Mouse (Mus musculus): Measurements from ENCODE around the gene Gm2696. TPM values are rescaled to one million over a fixed set of nuclear protein-coding genes. Genes with fewer than 3 reads are reported as not detected.

Gm2696 gene
- not detected for polyA plus RNA-seq (2014; fragmentation: Illumina TruSeq; extraction: RNeasy Lipid Tissue Mini Kit (QIAGEN cat#74804))

DNA sequence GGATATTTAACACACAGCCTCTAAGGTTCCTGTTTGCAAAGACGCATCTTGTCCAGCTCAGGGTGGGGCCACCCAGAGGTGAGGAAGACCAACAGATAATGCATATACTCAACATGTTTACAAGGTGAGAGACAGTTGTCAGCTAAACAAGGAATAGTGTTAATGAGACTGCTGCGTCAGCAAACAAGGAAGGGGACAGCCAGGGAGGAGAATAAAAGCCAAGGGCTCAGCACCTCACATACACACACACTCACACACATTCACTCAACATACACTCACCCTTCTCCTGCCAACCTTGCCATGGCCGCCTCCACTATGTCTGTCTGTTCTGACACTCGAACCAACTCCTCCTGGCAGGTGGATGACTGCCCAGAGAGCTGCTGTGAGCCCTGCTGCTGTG lies at the start of gene Gm2696:
Gm2696 (plus strand) TSS at position 301 of the 400 bp plus-strand sequence.

GRCm38 (mm10) chr10:77771225-77771624 lies 43.3 kb upstream of the Gm2696 start, which contains the start of gene Gm3238:
Gm3238 (minus strand) TSS chr10:77771325.

DNA sequence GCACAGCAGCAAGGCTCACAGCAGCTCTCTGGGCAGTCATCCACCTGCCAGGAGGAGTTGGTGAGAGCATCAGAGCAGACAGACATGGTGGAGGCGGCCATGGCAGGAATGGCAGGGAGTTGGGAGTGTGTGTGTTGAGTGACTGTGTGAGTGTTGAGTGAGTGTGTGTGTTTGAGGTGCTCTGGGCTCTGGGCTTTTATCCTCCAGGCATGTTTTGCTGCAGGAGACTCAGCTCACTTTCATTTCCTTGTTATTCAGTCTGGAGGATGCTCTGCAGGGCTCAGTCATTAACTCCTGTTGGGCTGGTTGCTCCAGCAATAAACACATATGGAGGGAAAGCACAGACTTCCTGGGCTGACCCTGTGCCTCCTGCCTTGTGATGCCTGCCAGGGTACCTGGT lies 37.6 kb upstream of the Gm2696 start, which contains the start of gene Gm7138:
Gm7138 (minus strand) TSS at position 101 of the 400 bp plus-strand sequence.

GRCm38 (mm10) chr10:77782442-77782841 lies 32.0 kb upstream of the Gm2696 start, which contains the start of gene Gm3250:
Gm3250 (minus strand) TSS chr10:77782542.

GRCm38 (mm10) chr10:77787876-77788275 lies 26.6 kb upstream of the Gm2696 start, which contains the start of gene Gm7137:
Gm7137 (minus strand) TSS chr10:77788200.

DNA sequence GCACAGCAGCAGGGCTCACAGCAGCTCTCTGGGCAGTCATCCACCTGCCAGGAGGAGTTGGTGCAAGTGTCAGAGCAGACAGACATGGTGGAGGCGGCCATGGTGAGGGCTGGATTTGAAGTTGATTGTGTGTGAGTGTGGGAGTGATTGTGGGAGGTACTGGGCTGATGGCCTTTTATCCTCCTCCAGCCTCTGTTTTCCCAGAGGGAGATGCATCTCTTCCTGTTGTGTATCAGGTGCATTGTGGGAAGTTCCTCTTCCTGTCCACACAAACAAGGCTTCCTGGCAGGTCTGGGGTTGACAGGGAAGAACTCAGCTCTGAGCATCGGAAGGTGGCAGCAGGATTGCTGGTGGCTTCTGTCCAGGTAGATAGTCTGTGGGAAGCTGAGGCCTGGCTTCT lies 19.5 kb upstream of the Gm2696 start, which contains the start of gene Gm9639:
Gm9639 (minus strand) TSS at position 101 of the 400 bp plus-strand sequence.

GRCm38 (mm10) chr10:77798921-77799508 lies 15.5 kb upstream of the Gm2696 start, which contains the start of gene Gm19668:
Gm19668 (minus strand) TSS chr10:77799133.

GRCm38 (mm10) chr10:77811743-77812142 lies 2.7 kb upstream of the Gm2696 start, which contains the start of gene Gm9507:
Gm9507 (minus strand) TSS chr10:77811843.

DNA sequence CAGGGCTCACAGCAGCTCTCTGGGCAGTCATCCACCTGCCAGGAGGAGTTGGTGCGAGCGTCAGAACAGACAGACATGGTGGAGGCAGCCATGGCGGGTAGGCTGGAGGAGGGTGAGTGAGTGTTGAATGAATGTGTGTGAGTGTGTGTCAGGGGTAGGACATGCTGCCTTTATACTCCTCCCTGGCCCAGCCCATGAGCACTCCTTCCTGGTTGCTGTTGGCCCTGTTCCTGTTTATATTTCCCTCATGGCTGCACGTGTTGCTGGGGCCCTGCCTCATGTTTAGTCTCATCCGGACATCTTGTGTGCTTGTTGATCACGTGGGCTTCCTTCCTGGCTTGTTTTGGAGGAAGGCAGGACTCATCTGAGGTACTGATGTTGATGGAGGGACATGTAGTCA lies 12.5 kb downstream of the Gm2696 start, which contains the start of gene Krtap10-4:
Krtap10-4 (minus strand) TSS at position 145 of the 400 bp plus-strand sequence.

GRCm38 (mm10) chr10:77835647-77836046 lies 21.2 kb downstream of the Gm2696 start, which contains the start of gene Krtap10-10:
Krtap10-10 (plus strand) TSS chr10:77835947.

GRCm38 (mm10) chr10:77846503-77846902 lies 32.0 kb downstream of the Gm2696 start, which contains the start of gene Gm36176:
Gm36176 (plus strand) TSS chr10:77846803.

GRCm38 (mm10) chr10:77852559-77852958 lies 38.1 kb downstream of the Gm2696 start, which contains the start of gene Gm10318:
Gm10318 (plus strand) TSS chr10:77852859.

DNA sequence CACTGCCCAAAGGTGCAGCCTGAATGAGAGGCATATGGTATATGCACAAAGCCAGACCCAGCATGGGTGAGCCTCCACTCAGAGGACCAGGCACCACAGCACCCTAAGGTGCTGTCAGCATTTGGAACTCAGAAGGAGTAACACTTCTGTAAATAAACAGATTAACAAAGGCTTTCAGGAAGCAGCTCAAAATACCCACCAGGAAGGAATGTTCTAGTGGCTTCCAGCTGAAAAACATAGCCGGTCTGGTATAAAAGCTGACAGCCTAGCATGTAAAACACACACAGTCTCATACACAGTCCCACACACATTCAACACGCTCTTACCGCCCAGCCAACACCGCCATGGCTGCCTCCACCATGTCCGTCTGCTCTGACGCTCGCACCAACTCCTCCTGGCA lies 47.2 kb downstream of the Gm2696 start, which contains the start of gene Gm3285:
Gm3285 (plus strand) TSS at position 301 of the 400 bp plus-strand sequence.

Other genes starting within 250 kb of the Gm2696 start
- 132 TPM for gene Pttg1ip, start 233.0 kb upstream of the Gm2696 start, polyA plus RNA-seq (2014; fragmentation: Illumina TruSeq; extraction: RNeasy Lipid Tissue Mini Kit (QIAGEN cat#74804))
- 91.3 TPM for gene Sumo3, start 208.6 kb upstream of the Gm2696 start, polyA plus RNA-seq (2014; fragmentation: Illumina TruSeq; extraction: RNeasy Lipid Tissue Mini Kit (QIAGEN cat#74804))
- 1.9 TPM for gene Gm49325, start 208.5 kb upstream of the Gm2696 start, polyA plus RNA-seq (2014; fragmentation: Illumina TruSeq; extraction: RNeasy Lipid Tissue Mini Kit (QIAGEN cat#74804))
- gene Ube2g2, start 192.4 kb upstream of the Gm2696 start, polyA plus RNA-seq (2014; fragmentation: Illumina TruSeq; extraction: RNeasy Lipid Tissue Mini Kit (QIAGEN cat#74804)): 6.0 TPM
- not detected for gene Tspear, start 128.1 kb upstream of the Gm2696 start, polyA plus RNA-seq (2014; fragmentation: Illumina TruSeq; extraction: RNeasy Lipid Tissue Mini Kit (QIAGEN cat#74804))
- gene Gm19402, start 123.9 kb upstream of the Gm2696 start, polyA plus RNA-seq (2014; fragmentation: Illumina TruSeq; extraction: RNeasy Lipid Tissue Mini Kit (QIAGEN cat#74804)): not detected
- not detected for gene Gm9508, start 117.4 kb upstream of the Gm2696 start, polyA plus RNA-seq (2014; fragmentation: Illumina TruSeq; extraction: RNeasy Lipid Tissue Mini Kit (QIAGEN cat#74804))
- gene Gm10272, start 108.1 kb upstream of the Gm2696 start, polyA plus RNA-seq (2014; fragmentation: Illumina TruSeq; extraction: RNeasy Lipid Tissue Mini Kit (QIAGEN cat#74804)): not detected
- not detected for gene Gm10024, start 103.2 kb upstream of the Gm2696 start, polyA plus RNA-seq (2014; fragmentation: Illumina TruSeq; extraction: RNeasy Lipid Tissue Mini Kit (QIAGEN cat#74804))
- not detected for gene Gm10142, start 98.9 kb upstream of the Gm2696 start, polyA plus RNA-seq (2014; fragmentation: Illumina TruSeq; extraction: RNeasy Lipid Tissue Mini Kit (QIAGEN cat#74804))
- not detected for gene Krtap12-1, start 94.1 kb upstream of the Gm2696 start, polyA plus RNA-seq (2014; fragmentation: Illumina TruSeq; extraction: RNeasy Lipid Tissue Mini Kit (QIAGEN cat#74804))
- not detected for gene Gm10100, start 88.2 kb upstream of the Gm2696 start, polyA plus RNA-seq (2014; fragmentation: Illumina TruSeq; extraction: RNeasy Lipid Tissue Mini Kit (QIAGEN cat#74804))
- not detected for gene Gm18596, start 72.0 kb upstream of the Gm2696 start, polyA plus RNA-seq (2014; fragmentation: Illumina TruSeq; extraction: RNeasy Lipid Tissue Mini Kit (QIAGEN cat#74804))
- not detected for gene Gm9736, start 63.3 kb upstream of the Gm2696 start, polyA plus RNA-seq (2014; fragmentation: Illumina TruSeq; extraction: RNeasy Lipid Tissue Mini Kit (QIAGEN cat#74804))
- gene Gm3233, start 55.0 kb upstream of the Gm2696 start, polyA plus RNA-seq (2014; fragmentation: Illumina TruSeq; extraction: RNeasy Lipid Tissue Mini Kit (QIAGEN cat#74804)): not detected
- gene Gm3238, start 43.4 kb upstream of the Gm2696 start, polyA plus RNA-seq (2014; fragmentation: Illumina TruSeq; extraction: RNeasy Lipid Tissue Mini Kit (QIAGEN cat#74804)): not detected
- gene Gm7138, start 37.7 kb upstream of the Gm2696 start, polyA plus RNA-seq (2014; fragmentation: Illumina TruSeq; extraction: RNeasy Lipid Tissue Mini Kit (QIAGEN cat#74804)): not detected
- gene Gm3250, start 32.1 kb upstream of the Gm2696 start, polyA plus RNA-seq (2014; fragmentation: Illumina TruSeq; extraction: RNeasy Lipid Tissue Mini Kit (QIAGEN cat#74804)): not detected
- gene Gm7137, start 26.5 kb upstream of the Gm2696 start, polyA plus RNA-seq (2014; fragmentation: Illumina TruSeq; extraction: RNeasy Lipid Tissue Mini Kit (QIAGEN cat#74804)): not detected
- not detected for gene Gm9639, start 19.6 kb upstream of the Gm2696 start, polyA plus RNA-seq (2014; fragmentation: Illumina TruSeq; extraction: RNeasy Lipid Tissue Mini Kit (QIAGEN cat#74804))
- not detected for gene Gm19668, start 15.5 kb upstream of the Gm2696 start, polyA plus RNA-seq (2014; fragmentation: Illumina TruSeq; extraction: RNeasy Lipid Tissue Mini Kit (QIAGEN cat#74804))
- not detected for gene Gm9507, start 2.8 kb upstream of the Gm2696 start, polyA plus RNA-seq (2014; fragmentation: Illumina TruSeq; extraction: RNeasy Lipid Tissue Mini Kit (QIAGEN cat#74804))
- not detected for gene Krtap10-4, start 12.4 kb downstream of the Gm2696 start, polyA plus RNA-seq (2014; fragmentation: Illumina TruSeq; extraction: RNeasy Lipid Tissue Mini Kit (QIAGEN cat#74804))
- gene Krtap10-10, start 21.3 kb downstream of the Gm2696 start, polyA plus RNA-seq (2014; fragmentation: Illumina TruSeq; extraction: RNeasy Lipid Tissue Mini Kit (QIAGEN cat#74804)): not detected
- not detected for gene Gm36176, start 32.1 kb downstream of the Gm2696 start, polyA plus RNA-seq (2014; fragmentation: Illumina TruSeq; extraction: RNeasy Lipid Tissue Mini Kit (QIAGEN cat#74804))
- not detected for gene Gm10318, start 38.2 kb downstream of the Gm2696 start, polyA plus RNA-seq (2014; fragmentation: Illumina TruSeq; extraction: RNeasy Lipid Tissue Mini Kit (QIAGEN cat#74804))
- not detected for gene Gm3285, start 47.3 kb downstream of the Gm2696 start, polyA plus RNA-seq (2014; fragmentation: Illumina TruSeq; extraction: RNeasy Lipid Tissue Mini Kit (QIAGEN cat#74804))
- gene Lrrc3, start 87.9 kb downstream of the Gm2696 start, polyA plus RNA-seq (2014; fragmentation: Illumina TruSeq; extraction: RNeasy Lipid Tissue Mini Kit (QIAGEN cat#74804)): 0.71 TPM
- not detected for gene Trpm2, start 155.9 kb downstream of the Gm2696 start, polyA plus RNA-seq (2014; fragmentation: Illumina TruSeq; extraction: RNeasy Lipid Tissue Mini Kit (QIAGEN cat#74804))
- gene 1810043G02Rik, start 163.8 kb downstream of the Gm2696 start, polyA plus RNA-seq (2014; fragmentation: Illumina TruSeq; extraction: RNeasy Lipid Tissue Mini Kit (QIAGEN cat#74804)): 1.4 TPM
- 1.7 TPM for gene Pfkl, start 195.4 kb downstream of the Gm2696 start, polyA plus RNA-seq (2014; fragmentation: Illumina TruSeq; extraction: RNeasy Lipid Tissue Mini Kit (QIAGEN cat#74804))
- gene Dnmt3l, start 227.3 kb downstream of the Gm2696 start, polyA plus RNA-seq (2014; fragmentation: Illumina TruSeq; extraction: RNeasy Lipid Tissue Mini Kit (QIAGEN cat#74804)): 0.91 TPM
- not detected for gene Aire, start 228.9 kb downstream of the Gm2696 start, polyA plus RNA-seq (2014; fragmentation: Illumina TruSeq; extraction: RNeasy Lipid Tissue Mini Kit (QIAGEN cat#74804))

Measured in ovary, adult 10 weeks (tissue).